Mouse (Mus musculus): Measurements from ENCODE around the gene Zmynd8. TPM values are rescaled to one million over a fixed set of nuclear protein-coding genes. Genes with fewer than 3 reads are reported as not detected.

The Zmynd8 gene
- polyA plus RNA-seq, 1 experiment: 5.2 TPM

- H3K4me3 ChIP-seq (replicated peaks): no peak overlapping the region
- H3K27me3 ChIP-seq (ENCODE audit: control insufficient read depth): no peaks in the 10 kb centered on the region
- peaks cover 98% of the 10 kb centered on the region for H3K36me3 ChIP-seq (ENCODE audit: control insufficient read depth)
- TF ChIP-seq TAL1 (IDR thresholded peaks at IDR 0.05; ENCODE audit: low read length) (no peak), GATA1 (IDR thresholded peaks at IDR 0.05; ENCODE audit: low read length) (no peak)
- no peaks in the 10 kb centered on the region for H3K9me3 ChIP-seq (ENCODE audit: control insufficient read depth, low read length)
- no peaks in the 10 kb centered on the region for H3K4me1 ChIP-seq (ENCODE audit: control insufficient read depth)
These were observed 70.0 kb downstream of the Zmynd8 start for GRCm38 (mm10) chr2:165828770-165829169.

DNA sequence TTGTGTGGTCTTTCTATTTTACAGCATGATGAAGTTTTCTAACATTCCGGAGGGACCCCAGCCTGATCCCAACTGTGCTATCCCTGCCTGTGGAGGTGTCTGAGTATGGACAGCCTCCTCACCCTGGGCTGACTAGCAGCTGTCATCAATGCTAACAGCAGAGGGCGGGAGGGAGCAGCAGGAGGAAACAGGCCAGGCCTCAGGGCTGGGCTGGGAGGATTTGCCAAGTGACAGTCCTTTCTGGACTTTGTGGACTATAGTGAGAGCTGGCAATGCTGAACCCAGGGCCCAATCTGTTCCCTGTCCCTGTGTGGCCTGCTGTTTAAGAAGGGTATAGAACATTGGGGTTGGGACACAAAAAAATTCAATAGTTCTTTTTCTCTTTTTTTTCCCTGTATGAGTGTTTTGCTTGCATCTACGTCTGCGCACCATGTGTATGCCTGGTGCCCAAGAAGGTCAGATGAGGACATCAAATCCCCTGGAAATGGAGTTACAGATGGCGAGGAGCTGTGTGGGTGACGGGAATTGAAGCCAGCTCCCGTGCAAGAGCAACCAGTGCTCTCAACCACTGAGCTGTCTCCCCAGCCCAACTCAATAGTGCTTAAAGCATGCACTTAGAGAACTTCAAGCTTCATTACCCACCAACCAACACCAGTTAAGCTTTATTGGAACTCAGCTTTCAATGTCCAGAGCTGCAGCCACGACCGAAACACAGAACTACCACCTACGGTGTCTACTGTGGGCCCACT lies 72.7 kb downstream of the Zmynd8 start:
- Histone ChIP-seq H3K4me1 (ENCODE audit: control insufficient read depth) (no peaks in the 10 kb centered on the region), H3K4me3 (replicated peaks) (no peak overlapping the region), H3K36me3 (ENCODE audit: control insufficient read depth) (peaks cover 98% of the 10 kb centered on the region), H3K9me3 (ENCODE audit: control insufficient read depth, low read length) (no peaks in the 10 kb centered on the region), H3K27me3 (ENCODE audit: control insufficient read depth) (no peaks in the 10 kb centered on the region)
- no peak for TF ChIP-seq GATA1 (IDR thresholded peaks at IDR 0.05; ENCODE audit: low read length)
- TF ChIP-seq TAL1 (IDR thresholded peaks at IDR 0.05; ENCODE audit: low read length): no peak

DNA sequence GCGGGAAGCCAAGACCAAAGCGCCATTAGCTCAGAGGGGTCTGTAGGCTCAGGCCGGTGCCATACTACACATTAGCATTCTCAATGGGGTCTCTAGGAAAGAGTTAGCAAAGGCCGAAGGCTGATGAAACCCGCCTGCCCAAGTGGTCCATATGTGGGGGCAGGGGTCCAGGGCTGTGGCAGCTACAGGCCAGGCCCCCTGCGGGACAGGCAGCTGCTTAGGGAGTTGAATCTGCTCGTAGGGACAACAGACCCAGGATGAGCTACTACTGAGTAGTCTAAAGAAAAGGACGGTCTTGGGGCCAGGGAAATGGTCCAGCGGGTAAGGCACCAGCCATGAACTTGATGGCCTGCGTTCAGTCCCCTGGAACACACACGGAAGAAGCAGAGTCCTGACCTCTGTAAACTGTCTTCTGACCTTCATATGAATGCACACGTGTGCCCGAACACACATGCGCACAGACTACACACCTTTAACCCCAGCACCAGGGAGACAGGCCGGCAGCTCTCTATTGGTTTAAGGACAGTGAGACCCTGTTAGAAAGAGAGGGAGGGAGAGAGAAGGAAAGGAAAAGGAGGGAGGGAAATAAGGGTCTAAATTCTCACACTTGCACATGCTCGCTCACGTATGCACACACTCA lies 73.4 kb downstream of the Zmynd8 start:
- Histone ChIP-seq H3K27me3 (ENCODE audit: control insufficient read depth) (no peaks in the 10 kb centered on the region), H3K4me3 (replicated peaks) (no peak overlapping the region), H3K9me3 (ENCODE audit: control insufficient read depth, low read length) (no peaks in the 10 kb centered on the region), H3K36me3 (ENCODE audit: control insufficient read depth) (peaks cover 98% of the 10 kb centered on the region), H3K4me1 (ENCODE audit: control insufficient read depth) (no peaks in the 10 kb centered on the region)
- TF ChIP-seq TAL1 (IDR thresholded peaks at IDR 0.05; ENCODE audit: low read length) (no peak), GATA1 (IDR thresholded peaks at IDR 0.05; ENCODE audit: low read length) (no peak)

GRCm38 (mm10) chr2:165824826-165825225 lies 74.0 kb downstream of the Zmynd8 start:
- no peaks in the 10 kb centered on the region for H3K4me1 ChIP-seq (ENCODE audit: control insufficient read depth)
- peaks cover 98% of the 10 kb centered on the region for H3K36me3 ChIP-seq (ENCODE audit: control insufficient read depth)
- TF ChIP-seq TAL1 (IDR thresholded peaks at IDR 0.05; ENCODE audit: low read length) (no peak), GATA1 (IDR thresholded peaks at IDR 0.05; ENCODE audit: low read length) (no peak)

GRCm38 (mm10) chr2:165822478-165822877 lies 76.3 kb downstream of the Zmynd8 start:
- Histone ChIP-seq H3K4me1 (ENCODE audit: control insufficient read depth) (no peaks in the 10 kb centered on the region), H3K9me3 (ENCODE audit: control insufficient read depth, low read length) (no peaks in the 10 kb centered on the region), H3K27me3 (ENCODE audit: control insufficient read depth) (no peaks in the 10 kb centered on the region), H3K36me3 (ENCODE audit: control insufficient read depth) (peaks cover 100% of the 10 kb centered on the region), H3K4me3 (replicated peaks) (no peak overlapping the region)
- TF ChIP-seq GATA1 (IDR thresholded peaks at IDR 0.05; ENCODE audit: low read length): no peak

More at GRCm38 (mm10) chr2:165824826-165825225, 74.0 kb downstream of the Zmynd8 start:
- Histone ChIP-seq H3K9me3 (ENCODE audit: control insufficient read depth, low read length) (no peaks in the 10 kb centered on the region), H3K27me3 (ENCODE audit: control insufficient read depth) (no peaks in the 10 kb centered on the region), H3K4me3 (replicated peaks) (no peak overlapping the region)

DNA sequence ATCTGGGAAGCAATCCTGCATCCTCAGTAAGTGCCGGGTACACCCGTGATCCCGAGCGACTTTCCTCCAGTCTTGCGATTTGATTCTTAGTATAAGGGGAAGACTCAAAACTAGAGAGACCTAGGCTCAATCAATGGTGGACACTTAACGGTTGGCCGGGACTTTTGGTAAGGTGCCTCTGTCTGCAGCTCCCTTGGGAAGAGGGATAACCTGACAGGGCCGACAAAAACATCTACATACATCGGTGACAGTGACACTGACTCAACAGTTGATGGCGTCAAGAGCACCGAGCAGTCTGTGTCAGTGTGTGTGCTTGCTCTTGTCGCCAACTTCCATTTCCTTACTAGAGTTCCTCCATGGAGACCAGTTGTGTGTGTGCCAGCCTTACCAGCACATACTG lies 77.1 kb downstream of the Zmynd8 start:
- TF ChIP-seq GATA1 (IDR thresholded peaks at IDR 0.05; ENCODE audit: low read length) (no peak), TAL1 (IDR thresholded peaks at IDR 0.05; ENCODE audit: low read length) (no peak)
- no peaks in the 10 kb centered on the region for H3K4me1 ChIP-seq (ENCODE audit: control insufficient read depth)

DNA sequence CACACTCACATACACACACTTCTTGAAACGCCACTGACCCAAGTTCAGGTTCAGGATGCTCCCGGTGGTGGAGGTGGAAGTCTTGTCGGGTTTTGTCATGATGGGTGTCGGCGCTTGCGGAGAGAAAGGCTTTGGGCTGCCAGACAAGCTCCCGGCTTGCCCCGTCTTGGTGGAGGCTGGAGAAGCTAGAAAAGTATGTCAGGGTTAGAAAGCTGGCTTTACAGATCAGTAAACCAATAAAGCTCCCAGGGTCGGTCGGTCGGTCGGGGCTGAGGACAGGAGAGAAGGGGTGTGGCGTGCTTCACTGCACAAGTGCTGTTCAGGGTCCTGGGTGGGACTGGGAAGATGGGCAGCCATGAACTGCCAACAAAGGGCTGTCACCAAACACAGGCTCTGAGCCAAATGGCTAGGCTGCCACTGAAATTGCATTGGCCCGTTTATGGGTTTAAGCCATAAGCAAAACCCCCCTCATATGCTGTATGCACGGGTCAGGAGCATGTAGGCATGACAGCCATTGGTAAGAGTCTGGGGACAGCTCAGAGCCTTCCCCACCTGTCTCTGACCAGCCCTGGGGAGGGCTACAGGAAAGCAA lies 78.2 kb downstream of the Zmynd8 start:
- TF ChIP-seq GATA1 (IDR thresholded peaks at IDR 0.05; ENCODE audit: low read length) (no peak), TAL1 (IDR thresholded peaks at IDR 0.05; ENCODE audit: low read length) (no peak)
- Histone ChIP-seq H3K36me3 (ENCODE audit: control insufficient read depth) (peaks cover 100% of the 10 kb centered on the region), H3K27me3 (ENCODE audit: control insufficient read depth) (no peaks in the 10 kb centered on the region), H3K4me1 (ENCODE audit: control insufficient read depth) (no peaks in the 10 kb centered on the region), H3K4me3 (replicated peaks) (no peak overlapping the region), H3K9me3 (ENCODE audit: control insufficient read depth, low read length) (no peaks in the 10 kb centered on the region)

More for the DNA sequence above, 77.1 kb downstream of the Zmynd8 start:
- Histone ChIP-seq H3K4me3 (replicated peaks) (no peak overlapping the region), H3K27me3 (ENCODE audit: control insufficient read depth) (no peaks in the 10 kb centered on the region), H3K9me3 (ENCODE audit: control insufficient read depth, low read length) (no peaks in the 10 kb centered on the region), H3K36me3 (ENCODE audit: control insufficient read depth) (peaks cover 100% of the 10 kb centered on the region)

- TF ChIP-seq TAL1 (IDR thresholded peaks at IDR 0.05; ENCODE audit: low read length) (no peak), GATA1 (IDR thresholded peaks at IDR 0.05; ENCODE audit: low read length) (no peak)
These were observed 78.7 kb downstream of the Zmynd8 start for GRCm38 (mm10) chr2:165820073-165820472.

More at GRCm38 (mm10) chr2:165820073-165820472, 78.7 kb downstream of the Zmynd8 start:
- Histone ChIP-seq H3K36me3 (ENCODE audit: control insufficient read depth) (peaks cover 100% of the 10 kb centered on the region), H3K9me3 (ENCODE audit: control insufficient read depth, low read length) (no peaks in the 10 kb centered on the region), H3K4me1 (ENCODE audit: control insufficient read depth) (no peaks in the 10 kb centered on the region), H3K27me3 (ENCODE audit: control insufficient read depth) (no peaks in the 10 kb centered on the region), H3K4me3 (replicated peaks) (no peak overlapping the region)
